Mouse (Mus musculus): ENCODE results near the gene Rptor. TPM values are rescaled to one million over a fixed set of nuclear protein-coding genes. Genes with fewer than 3 reads are reported as not detected.

Gene Rptor
- polyA plus RNA-seq, 2 experiments = 3.7 to 5.8 TPM

DNA sequence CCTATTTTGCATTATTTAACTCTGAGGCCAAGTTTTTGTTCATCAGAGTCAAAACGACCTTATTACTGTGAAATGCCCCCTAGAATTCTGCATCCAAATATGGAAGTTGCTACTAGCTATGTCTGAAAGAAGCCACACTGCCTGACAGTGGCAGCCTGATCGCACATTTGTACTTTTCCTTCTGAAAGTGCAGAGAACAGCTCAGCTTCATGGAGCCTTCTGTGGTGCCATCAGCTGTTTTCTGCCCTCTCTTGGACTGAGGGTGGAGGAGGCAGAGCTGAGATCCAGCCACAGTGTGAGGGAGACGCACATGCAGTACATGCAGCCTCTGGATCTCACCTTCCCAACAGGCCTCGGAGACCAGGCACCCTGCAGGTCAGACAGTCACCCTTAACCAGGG is 265.9 kb downstream of the Rptor start:
- no peaks in the 10 kb centered on the region for H3K9me3 ChIP-seq (ENCODE audit: control insufficient read depth, low read length)
- TF ChIP-seq EP300 (IDR thresholded peaks at IDR 0.05; ENCODE audit: low read depth) = no peak
- no peak for TF ChIP-seq CTCF (IDR thresholded peaks at IDR 0.05; ENCODE audit: low read depth)
- no peak overlapping the region for H3K27ac ChIP-seq
- no peak overlapping the region for H3K9ac ChIP-seq (replicated peaks)
- no peak overlapping the region for H3K4me2 ChIP-seq (ENCODE audit: low read depth)
- H3K4me3 ChIP-seq (ENCODE audit: insufficient read depth in 1 of 2, low read depth in 2 of 2, low read length in 2 of 2) = no peak overlapping the region
- peaks cover 2% of the 10 kb centered on the region; the same call in 1 of the 2 replicates for H3K36me3 ChIP-seq (replicated peaks; ENCODE audit: control insufficient read depth, insufficient read depth, low read depth)
- no peaks in the 10 kb centered on the region for H3K4me1 ChIP-seq (replicated peaks; ENCODE audit: control insufficient read depth in 2 of 2, insufficient read depth in 2 of 2, low read length in 1 of 2)
- H3K27me3 ChIP-seq (ENCODE audit: control insufficient read depth, insufficient read depth, low read length) = no peaks in the 10 kb centered on the region
- DNase-seq (ENCODE audit: low read depth in 3 of 3, low spot score in 3 of 3) = no peak
- 69% methylated on average over 4 of the region's 4 CpGs for WGBS (ENCODE audit: insufficient replicate concordance)
- no peak for ATAC-seq (ENCODE audit: insufficient read depth)

DNA sequence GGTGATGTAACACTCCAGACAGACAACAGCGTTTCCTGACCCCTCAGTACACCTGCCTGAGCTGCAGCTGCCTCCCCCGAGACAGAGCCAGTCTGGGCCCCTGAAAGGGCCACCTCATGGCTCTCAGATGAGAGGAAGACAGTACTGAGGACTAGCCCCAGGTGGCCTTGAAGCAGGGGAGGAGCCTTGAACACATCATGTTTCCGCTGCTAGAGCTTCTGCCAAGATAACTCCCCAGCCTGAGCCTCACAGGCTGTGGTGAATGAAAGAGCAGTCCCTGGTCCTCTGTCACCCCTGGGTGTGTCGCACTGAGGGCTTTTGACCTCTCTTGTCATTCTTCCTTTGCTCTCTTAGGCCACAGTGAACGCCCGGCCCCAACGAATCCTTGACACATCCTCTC is 268.4 kb downstream of the Rptor start:
- DNase-seq (ENCODE audit: low read depth in 3 of 3, low spot score in 3 of 3) = no peak
- Histone ChIP-seq H3K36me3 (replicated peaks; ENCODE audit: control insufficient read depth, insufficient read depth, low read depth) (peaks cover 4% of the 10 kb centered on the region; the same call in 1 of the 2 replicates), H3K9ac (replicated peaks) (no peak overlapping the region), H3K4me3 (ENCODE audit: insufficient read depth in 1 of 2, low read depth in 2 of 2, low read length in 2 of 2) (no peak overlapping the region), H3K4me2 (ENCODE audit: low read depth) (no peak overlapping the region), H3K9me3 (ENCODE audit: control insufficient read depth, low read length) (no peaks in the 10 kb centered on the region), H3K27ac (no peak overlapping the region), H3K4me1 (replicated peaks; ENCODE audit: control insufficient read depth in 2 of 2, insufficient read depth in 2 of 2, low read length in 1 of 2) (no peaks in the 10 kb centered on the region), H3K27me3 (ENCODE audit: control insufficient read depth, insufficient read depth, low read length) (no peaks in the 10 kb centered on the region)
- ATAC-seq (ENCODE audit: insufficient read depth) = no peak
- TF ChIP-seq CTCF (IDR thresholded peaks at IDR 0.05; ENCODE audit: low read depth) (no peak), EP300 (IDR thresholded peaks at IDR 0.05; ENCODE audit: low read depth) (no peak)
- WGBS (ENCODE audit: insufficient replicate concordance) = 78% methylated on average over 7 of the region's 7 CpGs

DNA sequence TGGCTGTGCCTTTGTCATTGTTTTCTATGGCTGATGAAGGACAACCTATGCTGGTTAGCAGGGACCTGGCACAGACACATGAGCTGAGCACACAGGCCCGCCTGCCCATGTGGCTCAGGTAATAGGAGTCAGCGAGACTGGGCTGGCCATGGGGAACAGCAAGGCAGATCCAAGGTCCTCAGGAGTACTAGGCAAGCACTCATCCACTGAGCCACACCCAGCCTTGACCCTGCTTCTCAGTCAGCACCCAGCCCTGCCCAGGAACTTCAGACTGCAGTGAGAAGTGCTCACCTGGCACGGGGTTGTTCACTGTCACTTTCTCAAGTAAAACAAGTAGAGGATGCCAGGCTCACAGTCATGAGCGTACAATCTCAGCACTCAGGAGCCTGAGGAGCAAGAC is 270.9 kb downstream of the Rptor start:
- Histone ChIP-seq H3K9ac (replicated peaks) (no peak overlapping the region), H3K4me3 (ENCODE audit: insufficient read depth in 1 of 2, low read depth in 2 of 2, low read length in 2 of 2) (no peak overlapping the region), H3K27ac (no peak overlapping the region), H3K9me3 (ENCODE audit: control insufficient read depth, low read length) (no peaks in the 10 kb centered on the region), H3K27me3 (ENCODE audit: control insufficient read depth, insufficient read depth, low read length) (no peaks in the 10 kb centered on the region), H3K36me3 (replicated peaks; ENCODE audit: control insufficient read depth, insufficient read depth, low read depth) (peaks cover 4% of the 10 kb centered on the region), H3K4me2 (ENCODE audit: low read depth) (no peak overlapping the region), H3K4me1 (replicated peaks; ENCODE audit: control insufficient read depth in 2 of 2, insufficient read depth in 2 of 2, low read length in 1 of 2) (no peaks in the 10 kb centered on the region)
- TF ChIP-seq EP300 (IDR thresholded peaks at IDR 0.05; ENCODE audit: low read depth) (no peak), CTCF (IDR thresholded peaks at IDR 0.05; ENCODE audit: low read depth) (no peak)
- ATAC-seq (ENCODE audit: insufficient read depth) (no peak), DNase-seq (ENCODE audit: low read depth in 3 of 3, low spot score in 3 of 3) (no peak)
- 79% methylated on average over 4 of the region's 4 CpGs for WGBS (ENCODE audit: insufficient replicate concordance)

DNA sequence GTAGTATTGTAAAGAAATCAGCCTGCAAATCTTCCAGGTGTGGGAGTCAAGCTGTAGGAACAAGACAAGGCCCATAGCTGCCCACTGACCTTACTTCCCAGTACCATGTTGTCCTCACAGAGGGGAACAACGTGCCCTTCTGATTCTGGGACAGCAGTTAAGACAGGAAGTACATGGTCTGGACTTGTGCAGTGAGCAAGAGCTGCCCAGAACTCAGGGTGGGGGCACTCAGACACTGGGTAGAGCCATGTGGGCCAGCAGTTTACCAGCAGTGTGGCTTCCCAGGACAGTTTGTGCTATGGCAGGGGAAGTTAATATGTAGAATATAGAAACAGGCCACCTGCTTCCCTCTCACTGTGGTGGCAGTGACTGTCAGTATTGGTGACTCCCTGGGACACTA is 272.1 kb downstream of the Rptor start:
- ATAC-seq (ENCODE audit: insufficient read depth) = no peak

GRCm38 (mm10) chr11:119875685-119876084 is 273.0 kb downstream of the Rptor start:
- ATAC-seq (ENCODE audit: insufficient read depth) (no peak), DNase-seq (ENCODE audit: low read depth in 3 of 3, low spot score in 3 of 3) (no peak)
- no peak for TF ChIP-seq CTCF (IDR thresholded peaks at IDR 0.05; ENCODE audit: low read depth)
- no peak for TF ChIP-seq EP300 (IDR thresholded peaks at IDR 0.05; ENCODE audit: low read depth)
- Histone ChIP-seq H3K9me3 (ENCODE audit: control insufficient read depth, low read length) (no peaks in the 10 kb centered on the region), H3K27ac (no peak overlapping the region), H3K36me3 (replicated peaks; ENCODE audit: control insufficient read depth, insufficient read depth, low read depth) (peaks cover 4% of the 10 kb centered on the region), H3K9ac (replicated peaks) (no peak overlapping the region), H3K4me3 (ENCODE audit: insufficient read depth in 1 of 2, low read depth in 2 of 2, low read length in 2 of 2) (no peak overlapping the region), H3K4me1 (replicated peaks; ENCODE audit: control insufficient read depth in 2 of 2, insufficient read depth in 2 of 2, low read length in 1 of 2) (no peaks in the 10 kb centered on the region), H3K27me3 (ENCODE audit: control insufficient read depth, insufficient read depth, low read length) (no peaks in the 10 kb centered on the region), H3K4me2 (ENCODE audit: low read depth) (no peak overlapping the region)
- 65% methylated on average over 9 of the region's 9 CpGs for WGBS (ENCODE audit: insufficient replicate concordance)

More for the DNA sequence above, 272.1 kb downstream of the Rptor start:
- TF ChIP-seq CTCF (IDR thresholded peaks at IDR 0.05; ENCODE audit: low read depth) (no peak), EP300 (IDR thresholded peaks at IDR 0.05; ENCODE audit: low read depth) (no peak)
- no peaks in the 10 kb centered on the region for H3K4me1 ChIP-seq (replicated peaks; ENCODE audit: control insufficient read depth in 2 of 2, insufficient read depth in 2 of 2, low read length in 1 of 2)
- H3K27me3 ChIP-seq (ENCODE audit: control insufficient read depth, insufficient read depth, low read length) = no peaks in the 10 kb centered on the region
- no peak overlapping the region for H3K27ac ChIP-seq
- no peaks in the 10 kb centered on the region for H3K9me3 ChIP-seq (ENCODE audit: control insufficient read depth, low read length)
- H3K4me2 ChIP-seq (ENCODE audit: low read depth) = no peak overlapping the region
- peaks cover 4% of the 10 kb centered on the region for H3K36me3 ChIP-seq (replicated peaks; ENCODE audit: control insufficient read depth, insufficient read depth, low read depth)
- H3K4me3 ChIP-seq (ENCODE audit: insufficient read depth in 1 of 2, low read depth in 2 of 2, low read length in 2 of 2) = no peak overlapping the region
- WGBS (ENCODE audit: insufficient replicate concordance) = 35% methylated on average over 1 of the region's 1 CpGs
- no peak overlapping the region for H3K9ac ChIP-seq (replicated peaks)
- no peak for DNase-seq (ENCODE audit: low read depth in 3 of 3, low spot score in 3 of 3)
